Mouse (Mus musculus) neural tube, embryonic 11.5 days (tissue): ENCODE data around the gene Acot9. TPM values are rescaled to one million over a fixed set of nuclear protein-coding genes. Genes with fewer than 3 reads are reported as not detected.
A peak's percentile ranks its signal among the peaks of the same experiment; 100 is the strongest.

ENCODE experiments used
- ATAC-seq: fragments of 200-750 bp; cut with Nextera tagmentation; 2 replicates; pipeline ENCODE4 v1.8.0; 2017; ENCODE audit warnings: moderate number of reproducible peaks, mild to moderate bottlenecking, moderate TSS enrichment, moderate library complexity; ENCODE audit not compliant: insufficient read depth, low FRiP score, low TSS enrichment
- DNase-seq: peaks from one replicate; pipeline ENCODE4 v3.0.0-alpha.2; 2015; ENCODE audit warnings: low spot score
- H3K27ac ChIP-seq: fragments of 300-500 bp; sonication (generic); 2 replicates; pipeline ENCODE4 v1.5.1; 2014; ENCODE audit warnings: low read depth, mild to moderate bottlenecking, low read length
- H3K27me3 ChIP-seq: fragments of 300-500 bp; sonication (generic); 2 replicates; pipeline ENCODE4 v1.6.1; 2014; ENCODE audit warnings: mild to moderate bottlenecking, low read length, mixed read lengths; ENCODE audit not compliant: control insufficient read depth, insufficient read depth
- H3K36me3 ChIP-seq: fragments of 300-500 bp; sonication (generic); 2 replicates; pipeline ENCODE4 v1.6.1; 2014; ENCODE audit warnings: mild to moderate bottlenecking, low read length, moderate library complexity, mixed read lengths; ENCODE audit not compliant: control insufficient read depth, insufficient read depth
- H3K4me1 ChIP-seq: fragments of 300-500 bp; sonication (generic); 2 replicates; pipeline ENCODE4 v1.6.1; 2014; ENCODE audit warnings: low read length, mixed read lengths; ENCODE audit not compliant: control insufficient read depth, insufficient read depth
- H3K4me2 ChIP-seq: fragments of 300-500 bp; sonication (generic); 2 replicates; pipeline ENCODE4 v1.6.1; 2014; ENCODE audit warnings: low read depth, mild to moderate bottlenecking, moderate library complexity
- H3K4me3 ChIP-seq: fragments of 300-500 bp; sonication (generic); 2 replicates; pipeline ENCODE4 v1.5.1; 2014; ENCODE audit warnings: low read depth, low read length
- H3K9ac ChIP-seq: fragments of 300-500 bp; sonication (generic); 2 replicates; pipeline ENCODE4 v1.6.1; 2014; ENCODE audit warnings: mild to moderate bottlenecking, low read length
- H3K9me3 ChIP-seq: fragments of 300-500 bp; sonication (generic); 2 replicates; pipeline ENCODE4 v1.6.1; 2016; ENCODE audit warnings: low read length; ENCODE audit not compliant: control insufficient read depth
- WGBS: fragments of 180-500 bp; shearing (Covaris S2); extraction: QIAGEN DNeasy Blood & Tissue Kit; methylation state at CpG from one replicate; pipeline ENCODE4 v1.1.7; 2014; 5-methylcytosine and 5-hydroxymethylcytosine counted together
- polyA plus RNA-seq: library from polyadenylated mRNA; unstranded; fragments of >200 nt; fragmentation: Nextera tagmentation; extraction: Ambion mirVana; gene quantifications from 2 replicates; pipeline ENCODE4 v1.2.1, GENCODE M21; 2014

The Acot9 gene
- 25.6 and 27.1 TPM in 2 replicates for polyA plus RNA-seq

DNA sequence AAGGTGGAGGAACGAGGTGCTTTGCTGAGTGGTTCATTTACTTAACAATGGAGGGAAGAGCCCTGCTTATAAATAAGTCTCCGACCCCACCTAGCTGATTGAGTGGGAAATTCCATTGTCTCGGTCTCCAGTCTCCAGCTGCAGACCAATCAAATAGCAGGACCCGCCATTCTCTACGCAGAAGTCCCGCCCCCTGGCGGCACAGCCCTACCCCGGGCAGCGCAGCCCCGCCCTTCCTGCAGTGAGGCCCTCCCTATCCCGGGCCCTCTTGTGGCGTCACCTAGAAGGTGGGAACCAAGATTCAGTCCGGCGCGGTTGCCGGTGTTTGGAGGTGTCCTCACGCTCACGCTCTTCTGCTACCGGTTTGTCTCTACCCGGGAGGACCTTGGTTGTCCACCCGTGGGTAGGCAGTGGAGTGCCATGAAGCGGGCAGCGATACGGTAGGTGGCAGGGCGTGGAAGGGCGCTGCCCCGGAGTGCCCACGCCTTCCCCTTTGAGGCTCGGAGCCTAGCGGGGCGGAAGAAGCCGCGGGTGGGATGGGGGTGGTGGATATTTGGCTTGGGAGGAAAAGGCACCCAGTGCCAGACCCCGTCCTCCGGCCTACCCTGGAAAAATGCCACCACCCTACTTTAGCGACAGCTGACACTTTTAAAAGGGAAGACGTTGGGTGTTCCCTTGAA, at the start of gene Acot9:
Acot9 (plus strand) TSS at position 209 of the 680 bp plus-strand sequence.
- no peak within 1 kb of the TSS for H3K27ac ChIP-seq

GRCm38 (mm10) chrX:155214291-155215136, 47.7 kb upstream of the Acot9 start:
- whole genome bisulfite sequencing, result 93% methylated on average over 5 of the region's 5 CpGs
- no peak overlapping the region for H3K4me3 ChIP-seq
- ATAC-seq, result no peak
- H3K27me3 ChIP-seq, result no peaks in the 10 kb centered on the region
- no peak overlapping the region for H3K4me2 ChIP-seq
- H3K4me1 ChIP-seq, result no peaks in the 10 kb centered on the region
- H3K9me3 ChIP-seq, result no peaks in the 10 kb centered on the region
- no peak for DNase-seq
- H3K36me3 ChIP-seq, result no peaks in the 10 kb centered on the region
- no peak overlapping the region for H3K27ac ChIP-seq
- no peak overlapping the region for H3K9ac ChIP-seq

More for the DNA sequence above, at the start of gene Acot9:
- DNase-seq (peak; percentile 84), ATAC-seq (peak; percentile 99)
- Histone ChIP-seq H3K36me3 (no peaks in the 10 kb centered on the region), H3K9me3 (no peaks in the 10 kb centered on the region), H3K4me1 (no peaks in the 10 kb centered on the region), H3K4me2 (peak within 1 kb of the TSS; percentile 47), H3K9ac (peak within 1 kb of the TSS; percentile 56), H3K27me3 (no peaks in the 10 kb centered on the region), H3K4me3 (peak within 1 kb of the TSS; percentile 38)
- WGBS, result 18% methylated on average over 33 of the region's 37 CpGs

DNA sequence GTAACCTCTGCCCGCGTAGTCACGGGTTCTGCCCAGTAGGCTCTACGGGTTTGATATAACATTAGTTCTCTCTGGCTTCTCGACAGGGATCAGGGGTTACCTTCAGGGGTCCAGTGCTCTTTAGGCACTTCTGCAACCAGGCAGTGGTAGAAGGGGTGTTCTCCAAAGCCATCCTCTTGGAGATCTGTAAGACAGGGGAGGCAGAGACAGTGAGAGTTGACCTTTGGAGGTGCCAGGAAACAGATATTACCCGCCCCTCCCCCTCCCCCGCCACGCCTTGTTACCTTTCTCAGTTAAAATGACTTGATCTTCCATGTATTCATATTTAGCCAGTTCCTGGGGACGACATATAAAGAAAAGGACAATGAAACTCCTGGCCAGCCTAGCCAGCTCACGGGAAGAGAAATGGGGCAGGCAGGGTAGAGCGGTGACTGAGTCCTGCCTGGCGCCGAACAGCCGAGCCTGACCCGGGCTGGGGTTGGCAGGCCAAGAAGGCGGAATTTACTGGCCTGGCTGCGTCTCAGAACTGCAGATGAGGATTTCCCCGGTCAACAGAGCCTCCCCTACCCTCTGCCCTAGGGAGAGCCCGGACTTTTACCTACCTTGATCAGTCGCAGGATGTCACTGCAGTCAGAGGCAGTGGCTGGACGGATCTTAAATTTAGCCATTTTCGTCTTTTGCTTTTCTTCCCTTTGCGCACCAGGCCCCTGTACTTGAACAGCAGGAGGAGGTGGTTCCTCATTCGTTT, 46.6 kb upstream of the Acot9 start:
- 33% methylated on average over 22 of the region's 24 CpGs for WGBS
- peak overlapping the region; percentile 44; the same call in 1 of the 2 replicates for H3K9ac ChIP-seq
- DNase-seq, result peak; percentile 10
- H3K27ac ChIP-seq, result no peak overlapping the region
- peak; percentile 71 for ATAC-seq
- H3K4me3 ChIP-seq, result peak overlapping the region; percentile 42
- peak overlapping the region; percentile 48 for H3K4me2 ChIP-seq
- no peaks in the 10 kb centered on the region for H3K27me3 ChIP-seq
- no peaks in the 10 kb centered on the region for H3K36me3 ChIP-seq
- no peaks in the 10 kb centered on the region for H3K4me1 ChIP-seq
- H3K9me3 ChIP-seq, result no peaks in the 10 kb centered on the region

DNA sequence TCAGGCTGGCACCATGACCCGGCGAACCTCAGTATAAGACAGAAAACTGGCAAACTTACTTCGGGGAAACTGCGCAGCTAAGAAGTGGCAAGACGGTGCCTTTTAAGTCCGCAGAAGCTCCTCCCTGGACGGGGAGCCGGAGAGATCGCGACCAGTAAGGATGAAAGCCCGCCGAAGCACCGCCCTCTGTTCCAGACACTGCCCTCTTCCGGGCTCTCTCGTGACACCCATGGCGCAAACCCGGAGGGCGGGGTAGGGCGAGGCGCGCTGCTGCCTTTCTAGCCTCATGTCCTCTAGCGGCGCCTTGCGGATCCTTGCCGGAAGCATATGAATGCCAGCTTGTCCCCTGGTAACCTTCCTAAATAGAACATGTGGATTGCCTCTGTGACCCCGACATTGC, 46.0 kb upstream of the Acot9 start, which contains the start of gene Sat1:
Sat1 (minus strand) TSS at position 179 of the 400 bp plus-strand sequence.
- peak within 1 kb of the TSS; percentile 44; the same call in 1 of the 2 replicates for H3K9ac ChIP-seq
- H3K4me1 ChIP-seq, result no peaks in the 10 kb centered on the region
- H3K4me3 ChIP-seq, result peak within 1 kb of the TSS; percentile 42
- no peaks in the 10 kb centered on the region for H3K36me3 ChIP-seq
- H3K27ac ChIP-seq, result no peak within 1 kb of the TSS
- H3K9me3 ChIP-seq, result no peaks in the 10 kb centered on the region
- H3K4me2 ChIP-seq, result peak within 1 kb of the TSS; percentile 48
- peak; percentile 96 for ATAC-seq
- H3K27me3 ChIP-seq, result no peaks in the 10 kb centered on the region
- WGBS, result 12% methylated on average over 26 of the region's 26 CpGs
- DNase-seq, result peak; percentile 90

GRCm38 (mm10) chrX:155218277-155218676, 44.0 kb upstream of the Acot9 start:
- ATAC-seq (no peak), DNase-seq (no peak)
- no peaks in the 10 kb centered on the region for H3K36me3 ChIP-seq
- no peaks in the 10 kb centered on the region for H3K4me1 ChIP-seq
- H3K9ac ChIP-seq, result no peak overlapping the region
- no peak overlapping the region for H3K27ac ChIP-seq
- no peaks in the 10 kb centered on the region for H3K27me3 ChIP-seq
- no peak overlapping the region for H3K4me2 ChIP-seq
- H3K9me3 ChIP-seq, result no peaks in the 10 kb centered on the region
- H3K4me3 ChIP-seq, result no peak overlapping the region
- 78% methylated on average over 2 of the region's 2 CpGs for WGBS

DNA sequence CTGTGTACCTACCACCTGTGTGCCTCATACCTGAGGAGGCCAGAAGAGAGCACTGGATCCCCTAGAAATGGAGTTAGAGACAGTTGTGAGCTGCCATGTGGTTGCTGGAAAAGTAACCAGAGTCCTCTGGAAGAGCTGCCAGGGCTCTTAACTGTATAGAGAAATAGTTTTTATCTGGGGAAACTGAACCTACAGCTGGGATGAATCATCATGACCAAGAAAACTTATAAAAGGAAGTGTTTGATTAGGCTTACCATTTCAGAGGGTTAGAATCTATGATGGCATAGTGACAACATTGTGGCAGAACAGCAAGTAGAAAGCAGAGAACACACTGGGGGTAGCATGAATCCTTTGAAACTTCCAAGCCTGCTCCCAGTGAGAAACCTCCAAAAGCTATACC, 5.4 kb upstream of the Acot9 start:
- H3K9me3 ChIP-seq, result no peaks in the 10 kb centered on the region
- no peaks in the 10 kb centered on the region for H3K36me3 ChIP-seq
- H3K4me3 ChIP-seq, result no peak overlapping the region
- ATAC-seq, result no peak
- no peaks in the 10 kb centered on the region for H3K4me1 ChIP-seq
- no peak overlapping the region for H3K27ac ChIP-seq
- DNase-seq, result no peak
- H3K27me3 ChIP-seq, result no peaks in the 10 kb centered on the region
- H3K4me2 ChIP-seq, result no peak overlapping the region
- no peak overlapping the region for H3K9ac ChIP-seq

- no peaks in the 10 kb centered on the region for H3K36me3 ChIP-seq
- peak overlapping the region; percentile 38 for H3K4me3 ChIP-seq
- H3K27ac ChIP-seq, result no peak overlapping the region
- H3K9ac ChIP-seq, result no peak overlapping the region
- H3K27me3 ChIP-seq, result no peaks in the 10 kb centered on the region
- no peaks in the 10 kb centered on the region for H3K4me1 ChIP-seq
- no peaks in the 10 kb centered on the region for H3K9me3 ChIP-seq
- peak overlapping the region; percentile 47 for H3K4me2 ChIP-seq
- ATAC-seq (no peak), DNase-seq (no peak)
- WGBS, result 40% methylated on average over 1 of the region's 1 CpGs
These were observed 641 bp downstream of the Acot9 start for GRCm38 (mm10) chrX:155262915-155263252.

DNA sequence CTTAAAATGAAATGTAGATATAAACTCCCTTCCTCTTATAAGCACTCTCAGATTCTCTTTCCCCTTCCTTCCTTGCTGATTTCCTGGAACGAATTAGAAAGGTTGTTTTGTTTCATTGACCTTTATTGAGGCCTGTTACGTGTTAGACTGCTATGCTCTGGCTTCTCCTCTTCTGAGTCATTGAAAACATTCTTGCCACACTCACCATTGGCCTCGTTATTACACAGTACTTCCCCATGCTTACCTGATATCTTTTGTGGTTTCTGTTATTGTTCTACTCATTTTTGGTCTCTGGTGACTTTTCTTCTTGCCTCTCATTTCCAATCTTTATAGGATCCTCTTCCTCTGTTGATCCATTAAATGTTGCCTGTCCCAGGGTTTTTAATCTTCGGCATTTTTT, 16.2 kb downstream of the Acot9 start:
- DNase-seq (no peak), ATAC-seq (no peak)
- H3K36me3 ChIP-seq, result no peaks in the 10 kb centered on the region
- H3K4me1 ChIP-seq, result no peaks in the 10 kb centered on the region
- H3K9me3 ChIP-seq, result no peaks in the 10 kb centered on the region
- no peak overlapping the region for H3K4me2 ChIP-seq
- H3K9ac ChIP-seq, result no peak overlapping the region
- H3K27ac ChIP-seq, result no peak overlapping the region
- no peaks in the 10 kb centered on the region for H3K27me3 ChIP-seq
- WGBS, result 83% methylated on average over 4 of the region's 4 CpGs
- no peak overlapping the region for H3K4me3 ChIP-seq
